Mouse (Mus musculus) ES-Bruce4 (cell line): Measurements from ENCODE around the gene Trpd52l3.

ENCODE experiments used
- CTCF ChIP-seq: IDR thresholded peaks from one replicate; pipeline ENCODE4 v1.8.1; 2011; ENCODE audit warnings: low read depth, low read length
- EP300 ChIP-seq: IDR thresholded peaks from 2 replicates; pipeline ENCODE4 v1.6.1; 2011; ENCODE audit warnings: low read depth, low read length; ENCODE audit not compliant: insufficient read depth
- POLR2A ChIP-seq: IDR thresholded peaks from one replicate; pipeline ENCODE4 v1.8.1; 2011; ENCODE audit warnings: low read length; ENCODE audit not compliant: insufficient read depth

- TF ChIP-seq CTCF (no peak), EP300 (no peak), POLR2A (no peak)
Observed at GRCm38 (mm10) chr19:30030636-30031467, 27.3 kb downstream of the Trpd52l3 start.
